Mouse (Mus musculus) spleen, postnatal 10 days (tissue): ENCODE results near the gene Trib3.
"Not testable (repeated sequence)": the region's sequence is repeated elsewhere in the genome, so short reads cannot be mapped to it uniquely, and the experiment has no call there.

Experiments
- DNase-seq, 2 experiments: peaks; one replicate each; pipeline ENCODE4 v3.0.0; 2021 to 2022; ENCODE audit warnings: low spot score in 2 of 2

The Trib3 gene

GRCm38 (mm10) chr2:152312996-152313395, 30.8 kb downstream of the Trib3 start:
- no peak for DNase-seq

DNA sequence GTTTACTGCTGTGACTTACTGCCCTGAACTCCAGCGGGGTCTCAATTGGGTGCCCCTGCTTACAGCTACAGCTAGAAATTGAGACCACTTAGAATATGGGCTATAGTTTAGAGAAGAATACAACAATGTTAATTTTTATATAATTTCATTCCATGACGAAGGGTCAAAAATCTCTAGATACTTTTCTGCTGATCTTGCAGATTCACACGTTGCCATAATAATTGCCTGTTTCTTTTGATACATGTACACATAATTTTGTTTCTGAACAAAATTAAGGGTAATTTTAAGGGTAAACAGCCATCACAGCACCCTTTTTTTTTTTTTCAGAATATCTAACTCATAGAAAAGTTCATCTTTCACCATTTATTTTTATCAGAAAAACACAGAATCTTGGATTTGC, 36.6 kb downstream of the Trib3 start:
- no peak for DNase-seq

- no peak for DNase-seq
These were observed 38.4 kb downstream of the Trib3 start for GRCm38 (mm10) chr2:152305480-152305879.

DNA sequence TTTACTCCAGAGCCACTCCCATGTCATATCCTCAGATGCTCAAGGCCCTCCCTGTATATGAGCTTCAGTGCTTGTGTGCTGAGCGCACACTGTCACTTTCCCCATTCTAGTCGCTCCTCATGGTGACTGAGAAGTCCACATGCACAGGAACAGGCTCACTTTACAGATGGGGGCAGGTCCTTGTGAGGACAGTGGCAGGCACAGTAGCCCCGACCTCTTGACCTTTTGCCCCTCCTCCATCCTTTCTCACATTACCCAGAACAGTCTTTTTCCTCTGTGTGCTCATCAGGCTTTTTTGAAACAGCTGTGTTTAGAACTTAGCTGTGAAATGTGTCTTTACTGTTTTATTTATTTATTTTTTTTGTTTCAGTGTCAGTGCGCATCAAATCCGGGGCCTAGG, 40.1 kb downstream of the Trib3 start:
- DNase-seq: no peak

- DNase-seq: no peak
These were observed 41.0 kb downstream of the Trib3 start for GRCm38 (mm10) chr2:152302862-152303261.

- DNase-seq: no peak
These were observed 49.3 kb downstream of the Trib3 start for GRCm38 (mm10) chr2:152294541-152294940.

DNA sequence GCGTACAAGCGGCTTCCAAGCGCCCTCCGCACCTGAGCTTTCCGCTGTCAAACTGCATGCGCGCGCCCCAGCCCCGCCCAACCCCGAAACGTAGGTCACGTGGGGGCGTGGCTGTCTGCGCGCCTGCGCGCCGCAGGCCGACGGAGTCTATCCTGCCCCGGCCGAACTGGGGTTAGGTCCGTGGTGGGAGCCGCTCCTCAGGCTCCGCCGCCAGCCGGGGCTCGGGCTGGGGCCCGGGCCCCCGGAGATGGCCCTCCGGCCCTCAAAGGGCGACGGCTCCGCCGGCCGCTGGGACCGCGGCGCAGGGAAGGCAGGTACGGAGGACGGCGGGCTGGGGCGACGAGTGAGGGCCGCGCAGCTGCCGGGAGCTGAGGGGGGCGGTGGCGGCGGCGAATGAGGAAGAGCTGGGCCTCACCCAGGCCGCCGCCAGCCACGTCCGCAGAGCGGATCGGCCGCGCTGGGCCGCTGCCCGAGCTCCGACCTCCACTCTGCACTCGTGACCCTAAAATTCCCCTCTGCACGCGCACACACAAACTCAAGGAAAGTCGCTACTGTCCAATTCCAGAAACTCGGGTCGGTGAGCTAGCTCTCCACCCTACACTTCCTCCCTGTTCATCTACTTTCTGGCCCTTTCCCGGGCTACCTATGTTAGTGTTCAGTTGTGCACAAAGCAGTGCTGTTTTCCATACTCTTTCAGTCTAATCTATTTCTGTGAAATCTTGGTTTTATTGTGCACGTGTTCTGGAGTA, 49.9 kb downstream of the Trib3 start, which contains the start of gene Tbc1d20:
Gene Tbc1d20 (plus strand): TSS at position 102 of the 749 bp plus-strand sequence.
- peak; percentile 93 to 95 for DNase-seq

- no peak for DNase-seq
These were observed 50.6 kb downstream of the Trib3 start for GRCm38 (mm10) chr2:152293179-152293726.

DNA sequence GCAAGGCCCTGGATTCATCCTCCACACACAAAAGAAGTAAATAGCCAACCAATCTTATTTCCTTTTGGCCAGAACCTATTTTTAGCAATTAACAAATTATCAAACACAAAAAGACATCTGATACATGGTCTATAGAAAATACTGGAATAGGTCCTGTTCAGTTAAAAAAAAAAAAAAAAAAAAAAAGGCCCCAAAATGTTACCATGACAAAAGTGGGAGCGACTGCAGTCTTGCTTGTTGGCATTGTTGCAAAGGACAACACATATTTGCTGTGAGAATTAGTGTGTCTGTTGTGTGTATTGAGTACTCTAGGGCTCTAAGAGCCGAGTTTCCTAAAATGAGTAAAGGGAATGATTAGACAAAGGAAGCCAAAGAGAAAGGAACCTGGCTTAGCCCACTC, 51.4 kb downstream of the Trib3 start:
- no peak for DNase-seq

DNA sequence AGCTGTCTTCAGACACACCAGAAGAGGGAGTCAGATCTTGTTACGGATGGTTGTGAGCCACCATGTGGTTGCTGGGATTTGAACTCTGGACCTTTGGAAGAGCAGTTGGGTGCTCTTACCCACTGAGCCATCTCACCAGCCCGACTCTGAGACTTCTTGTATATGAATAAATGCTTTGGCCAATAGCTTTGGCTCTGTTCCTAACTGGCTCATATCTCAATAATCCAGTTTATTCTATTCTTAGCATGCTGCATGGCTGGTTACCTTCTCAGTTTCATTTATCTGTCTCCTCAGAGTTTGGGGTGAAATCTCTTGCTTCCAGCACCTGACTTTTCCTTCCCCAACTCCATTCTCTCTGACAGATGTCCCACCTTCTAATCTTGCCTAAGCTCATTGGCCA, 54.2 kb downstream of the Trib3 start:
- DNase-seq: not testable (repeated sequence)

DNA sequence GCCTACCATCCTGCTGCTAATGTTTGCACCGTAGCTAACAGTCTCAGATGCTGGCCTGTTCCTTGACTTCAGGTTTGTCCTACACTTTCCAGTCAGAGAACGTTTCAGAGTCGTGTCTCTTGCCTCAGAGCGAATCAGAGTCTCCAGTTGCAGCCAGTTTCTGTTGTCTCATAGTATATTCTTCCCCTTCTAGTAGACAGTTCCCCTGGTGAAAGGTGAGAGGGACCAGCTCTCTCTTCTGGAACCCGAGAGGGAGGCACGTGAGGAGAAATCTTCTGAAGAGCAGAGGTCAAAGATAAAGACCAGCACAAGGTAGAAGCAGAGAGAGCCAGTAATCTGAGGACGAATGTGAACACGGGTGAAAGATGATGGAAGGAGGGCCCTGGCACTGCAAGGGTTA, 55.8 kb downstream of the Trib3 start:
- no peak for DNase-seq

- DNase-seq: no peak
These were observed 56.3 kb downstream of the Trib3 start for GRCm38 (mm10) chr2:152287560-152287959.
